Mouse (Mus musculus) liver, postnatal 0 days (tissue): ENCODE measurements around the gene Cdv3.

Source experiments
- CTCF ChIP-seq: sonication (generic); IDR thresholded peaks from 2 replicates; pipeline ENCODE4 v1.5.1; 2016; ENCODE audit warnings: antibody characterized with exemption, low read depth
- EP300 ChIP-seq: IDR thresholded peaks from 2 replicates; pipeline ENCODE4 v1.6.1; 2016; ENCODE audit warnings: antibody characterized with exemption, low read depth, mild to moderate bottlenecking

GRCm38 (mm10) chr9:103336912-103337311 lies 28.7 kb downstream of the Cdv3 start:
- TF ChIP-seq CTCF = no peak
- no peak for TF ChIP-seq EP300
